Mouse (Mus musculus) myocyte (in vitro differentiated cells): ENCODE data around the gene Garnl3.

ENCODE experiments used
- CEBPB ChIP-seq: IDR thresholded peaks from 2 replicates; pipeline ENCODE4 v1.6.1; 2011; ENCODE audit warnings: mild to moderate bottlenecking, moderate library complexity; ENCODE audit not compliant: poor library complexity, insufficient read depth, severe bottlenecking
- E2F4 ChIP-seq: IDR thresholded peaks from one replicate; pipeline ENCODE4 v1.6.1; 2011; ENCODE audit warnings: mild to moderate bottlenecking, control low read depth, moderate library complexity; ENCODE audit not compliant: insufficient read depth
- MAX ChIP-seq: IDR thresholded peaks from one replicate; pipeline ENCODE4 v1.6.1; 2011; ENCODE audit warnings: low read depth, mild to moderate bottlenecking, control low read depth
- MYOD1 ChIP-seq, 3 experiments: IDR thresholded peaks; one replicate each; pipeline ENCODE4 v1.6.1; 2011; ENCODE audit warnings: control low read depth in 2 of 3, low read depth in 2 of 3, mild to moderate bottlenecking in 2 of 3, moderate library complexity in 1 of 3; ENCODE audit not compliant: insufficient read length in 2 of 3, control insufficient read depth in 1 of 3
- MYOG ChIP-seq, 3 experiments: IDR thresholded peaks; one replicate each; pipeline ENCODE4 v1.6.1; 2011; ENCODE audit warnings: control low read depth in 2 of 3, low read depth in 2 of 3, mild to moderate bottlenecking in 2 of 3; ENCODE audit not compliant: insufficient read length in 2 of 3, control insufficient read depth in 1 of 3, insufficient read depth in 1 of 3
- POLR2A ChIP-seq: IDR thresholded peaks from one replicate; pipeline ENCODE4 v1.6.1; 2011; ENCODE audit warnings: low read depth, mild to moderate bottlenecking, control low read depth, moderate library complexity; ENCODE audit not compliant: insufficient read length
- POLR2AphosphoS2 ChIP-seq: IDR thresholded peaks from one replicate; pipeline ENCODE4 v1.6.1; 2011; ENCODE audit warnings: low read depth, control low read depth; ENCODE audit not compliant: insufficient read length
- TCF12 ChIP-seq: IDR thresholded peaks from one replicate; pipeline ENCODE4 v1.6.1; 2011; ENCODE audit warnings: mild to moderate bottlenecking, control low read depth; ENCODE audit not compliant: poor library complexity, insufficient read depth, severe bottlenecking
- TCF3 ChIP-seq: IDR thresholded peaks from one replicate; pipeline ENCODE4 v1.6.1; 2011; ENCODE audit warnings: low read depth, control low read depth; ENCODE audit not compliant: insufficient read length
- USF1 ChIP-seq: IDR thresholded peaks from one replicate; pipeline ENCODE4 v1.6.1; 2011; ENCODE audit warnings: low read depth, mild to moderate bottlenecking, control low read depth, moderate library complexity

- no peak for TF ChIP-seq POLR2AphosphoS2
- no peak for TF ChIP-seq USF1
- TF ChIP-seq POLR2A: no peak
- TF ChIP-seq TCF3: no peak
- TF ChIP-seq MAX: no peak
- no peak for TF ChIP-seq E2F4
- no peak for TF ChIP-seq CEBPB
- no peak for TF ChIP-seq MYOD1 (IDR thresholded peaks at IDR 0.05; ENCODE audit: control insufficient read depth in 1 of 3, insufficient read length in 2 of 3, low read depth in 2 of 3)
- TF ChIP-seq TCF12: no peak
- no peak for TF ChIP-seq MYOG (IDR thresholded peaks at IDR 0.05; ENCODE audit: control insufficient read depth in 1 of 3, insufficient read depth in 1 of 3, insufficient read length in 2 of 3, low read depth in 2 of 3)
Observed at GRCm38 (mm10) chr2:33167060-33167459, 35.6 kb upstream of the Garnl3 start.
